Mouse (Mus musculus) myocyte (in vitro differentiated cells): ENCODE measurements around the gene Gm48551. TPM values are rescaled to one million over a fixed set of nuclear protein-coding genes. Genes with fewer than 3 reads are reported as not detected.

Source experiments
- H3K27me3 ChIP-seq: one replicate; pipeline ENCODE4 v1.6.1; 2011; ENCODE audit not compliant: control insufficient read depth, insufficient read depth, insufficient read length
- H3K36me3 ChIP-seq: one replicate; pipeline ENCODE4 v1.6.1; 2011; ENCODE audit not compliant: control insufficient read depth, insufficient read depth
- H3K4me2 ChIP-seq: one replicate; pipeline ENCODE4 v1.6.1; 2011; ENCODE audit warnings: low read depth, control low read depth
- H3K4me3 ChIP-seq: one replicate; pipeline ENCODE4 v1.5.1; 2011; ENCODE audit warnings: mild to moderate bottlenecking, control low read depth, moderate library complexity
- H3K79me2 ChIP-seq: one replicate; pipeline ENCODE4 v1.6.1; 2011; ENCODE audit not compliant: control insufficient read depth, insufficient read depth
- H3ac ChIP-seq: one replicate; pipeline ENCODE4 v1.6.1; 2011; ENCODE audit not compliant: control insufficient read depth, insufficient read length
- CEBPB ChIP-seq: IDR thresholded peaks from 2 replicates; pipeline ENCODE4 v1.6.1; 2011; ENCODE audit warnings: mild to moderate bottlenecking, moderate library complexity; ENCODE audit not compliant: poor library complexity, insufficient read depth, severe bottlenecking
- E2F4 ChIP-seq: IDR thresholded peaks from one replicate; pipeline ENCODE4 v1.6.1; 2011; ENCODE audit warnings: mild to moderate bottlenecking, control low read depth, moderate library complexity; ENCODE audit not compliant: insufficient read depth
- MAX ChIP-seq: IDR thresholded peaks from one replicate; pipeline ENCODE4 v1.6.1; 2011; ENCODE audit warnings: low read depth, mild to moderate bottlenecking, control low read depth
- MYOD1 ChIP-seq, 3 experiments: IDR thresholded peaks; one replicate each; pipeline ENCODE4 v1.6.1; 2011; ENCODE audit warnings: control low read depth in 2 of 3, low read depth in 2 of 3, mild to moderate bottlenecking in 2 of 3, moderate library complexity in 1 of 3; ENCODE audit not compliant: insufficient read length in 2 of 3, control insufficient read depth in 1 of 3
- MYOG ChIP-seq, 3 experiments: IDR thresholded peaks; one replicate each; pipeline ENCODE4 v1.6.1; 2011; ENCODE audit warnings: control low read depth in 2 of 3, low read depth in 2 of 3, mild to moderate bottlenecking in 2 of 3; ENCODE audit not compliant: insufficient read length in 2 of 3, control insufficient read depth in 1 of 3, insufficient read depth in 1 of 3
- POLR2A ChIP-seq: IDR thresholded peaks from one replicate; pipeline ENCODE4 v1.6.1; 2011; ENCODE audit warnings: low read depth, mild to moderate bottlenecking, control low read depth, moderate library complexity; ENCODE audit not compliant: insufficient read length
- POLR2AphosphoS2 ChIP-seq: IDR thresholded peaks from one replicate; pipeline ENCODE4 v1.6.1; 2011; ENCODE audit warnings: low read depth, control low read depth; ENCODE audit not compliant: insufficient read length
- REST ChIP-seq: IDR thresholded peaks from one replicate; pipeline ENCODE4 v1.6.1; 2011; ENCODE audit warnings: mild to moderate bottlenecking, control low read depth, moderate library complexity; ENCODE audit not compliant: insufficient read depth, insufficient read length
- SRF ChIP-seq: IDR thresholded peaks from one replicate; pipeline ENCODE4 v1.6.1; 2011; ENCODE audit warnings: low read depth; ENCODE audit not compliant: control insufficient read depth, insufficient read length
- TCF12 ChIP-seq: IDR thresholded peaks from one replicate; pipeline ENCODE4 v1.6.1; 2011; ENCODE audit warnings: mild to moderate bottlenecking, control low read depth; ENCODE audit not compliant: poor library complexity, insufficient read depth, severe bottlenecking
- TCF3 ChIP-seq: IDR thresholded peaks from one replicate; pipeline ENCODE4 v1.6.1; 2011; ENCODE audit warnings: low read depth, control low read depth; ENCODE audit not compliant: insufficient read length
- USF1 ChIP-seq: IDR thresholded peaks from one replicate; pipeline ENCODE4 v1.6.1; 2011; ENCODE audit warnings: low read depth, mild to moderate bottlenecking, control low read depth, moderate library complexity
- polyA plus RNA-seq: library from polyadenylated mRNA; unstranded; fragments of >200 nt; fragmentation: generic; extraction: Trizol; gene quantifications from one replicate; pipeline ENCODE4 v1.2.1, GENCODE M21; 2012; ENCODE audit warnings: missing spikeins

The Gm48551 gene
- polyA plus RNA-seq, result 1.7 TPM

DNA sequence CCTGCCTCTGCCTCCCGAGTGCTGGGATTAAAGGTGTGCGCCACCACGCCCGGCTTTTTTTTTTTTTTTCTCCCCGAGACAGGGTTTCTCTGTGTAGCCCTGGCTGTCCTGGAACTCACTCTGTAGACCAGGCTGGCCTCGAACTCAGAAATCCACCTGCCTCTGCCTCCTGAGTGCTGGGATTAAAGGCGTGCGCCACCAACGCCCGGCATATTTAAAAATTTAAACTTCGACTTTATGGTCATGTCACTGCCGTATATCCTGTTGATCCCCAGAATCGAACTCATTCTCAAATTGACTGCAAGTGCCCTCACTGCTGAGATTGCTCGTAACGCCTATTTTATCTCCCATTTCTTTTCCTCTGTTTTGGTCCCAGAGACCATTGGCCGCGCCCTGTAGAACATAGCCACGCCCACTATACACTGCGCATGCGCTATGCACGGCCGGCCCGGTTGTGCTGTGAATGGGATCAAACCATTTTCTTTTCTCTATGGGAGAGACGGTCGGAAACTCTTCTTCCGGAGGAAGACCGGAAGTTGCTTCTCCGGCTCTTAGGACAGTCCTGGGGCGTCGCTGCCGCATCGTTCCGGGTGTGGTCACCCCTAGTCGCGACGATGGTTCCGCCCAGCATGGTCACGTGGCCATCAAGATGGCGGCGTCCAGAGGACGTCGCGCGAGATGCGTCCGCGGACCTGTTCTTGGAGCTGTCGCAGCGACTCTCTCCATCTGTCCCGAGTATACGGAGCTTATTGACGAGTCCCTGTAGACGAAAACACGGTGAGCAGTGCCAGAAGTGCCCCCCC, at the start of gene Gm48551, which contains the start of gene Dohh:
Gene Gm48551, plus strand, starts transcription at position 665 of the 803 bp plus-strand sequence.
Gene Dohh, plus strand, starts transcription at position 627 of the 803 bp plus-strand sequence.
- peak within 1 kb of the TSS; percentile 95 for H3K4me3 ChIP-seq
- H3K27me3 ChIP-seq, result no peaks in the 10 kb centered on the region

DNA sequence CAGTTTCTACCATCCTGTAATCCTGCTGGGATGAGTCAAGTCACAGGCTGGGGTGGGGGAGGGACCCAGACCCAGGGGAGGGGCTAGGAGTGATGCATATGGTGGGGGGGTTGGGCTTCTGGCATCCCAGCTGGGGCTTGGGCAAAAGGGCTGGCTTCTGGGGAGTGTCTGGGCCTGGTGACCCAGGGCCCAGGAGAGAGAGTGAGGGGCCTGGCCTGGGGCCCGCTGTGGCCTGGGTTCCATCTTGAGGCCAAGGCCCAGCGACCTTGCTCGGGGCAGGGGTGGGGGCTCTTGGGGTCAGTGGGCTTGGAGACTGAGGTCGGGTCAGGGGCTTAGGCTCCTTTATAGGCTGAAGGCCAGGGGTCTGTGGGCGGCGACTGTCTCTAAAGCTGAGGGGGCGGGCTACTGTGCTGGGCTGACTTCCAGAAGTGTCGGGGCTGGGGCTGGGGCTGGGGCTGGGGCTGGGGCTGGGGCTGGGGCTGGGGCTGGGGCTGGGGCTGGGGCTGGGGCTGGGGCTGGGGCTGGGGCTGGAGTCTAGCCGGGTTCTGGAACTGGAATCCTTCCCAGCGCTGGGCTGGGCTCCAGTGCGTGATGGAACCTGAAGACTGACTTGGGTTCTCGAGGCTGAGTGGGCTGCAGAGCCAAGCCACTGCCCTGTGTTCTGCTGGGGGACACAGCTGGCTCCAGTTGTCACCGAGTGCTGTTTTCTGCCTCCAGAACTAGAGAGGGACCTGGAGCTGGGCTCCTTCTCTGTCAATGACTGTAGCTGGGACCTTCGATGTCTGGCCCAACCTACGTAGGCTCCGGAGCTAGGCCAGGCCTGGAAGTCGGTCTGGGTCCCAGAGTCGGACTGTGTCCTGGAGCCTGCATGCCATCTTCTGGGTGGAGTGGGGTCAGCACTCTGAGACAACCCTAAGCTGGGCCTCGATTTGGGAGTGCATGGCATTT, 48.6 kb upstream of the Gm48551 start:
- Histone ChIP-seq H3ac (no peak overlapping the region), H3K4me2 (no peak overlapping the region), H3K4me3 (no peak overlapping the region), H3K36me3 (no peaks in the 10 kb centered on the region), H3K79me2 (no peaks in the 10 kb centered on the region), H3K27me3 (no peaks in the 10 kb centered on the region)
- TF ChIP-seq MYOG (IDR thresholded peaks at IDR 0.05; ENCODE audit: control insufficient read depth in 1 of 3, insufficient read depth in 1 of 3, insufficient read length in 2 of 3, low read depth in 2 of 3), result peak in 1 of 3 experiments; percentile 45
- TF ChIP-seq USF1, result no peak
- no peak for TF ChIP-seq E2F4
- peak in 1 of 3 experiments; percentile 45 for TF ChIP-seq MYOD1 (IDR thresholded peaks at IDR 0.05; ENCODE audit: control insufficient read depth in 1 of 3, insufficient read length in 2 of 3, low read depth in 2 of 3)

More for the DNA sequence above, at the start of gene Gm48551, which contains the start of gene Dohh:
- Histone ChIP-seq H3K36me3 (peaks cover 12% of the 10 kb centered on the region), H3K4me2 (peak within 1 kb of the TSS; percentile 88), H3K79me2 (peaks cover 16% of the 10 kb centered on the region), H3ac (peak within 1 kb of the TSS; percentile 55)
- TF ChIP-seq MYOD1 (IDR thresholded peaks at IDR 0.05; ENCODE audit: control insufficient read depth in 1 of 3, insufficient read length in 2 of 3, low read depth in 2 of 3) (no peak), POLR2A (peak; percentile 87), MAX (no peak), MYOG (IDR thresholded peaks at IDR 0.05; ENCODE audit: control insufficient read depth in 1 of 3, insufficient read depth in 1 of 3, insufficient read length in 2 of 3, low read depth in 2 of 3) (peak in 1 of 3 experiments; percentile 35), USF1 (peak; percentile 99), TCF12 (no peak), CEBPB (no peak), SRF (peak; percentile 84), E2F4 (no peak), POLR2AphosphoS2 (peak; percentile 47), TCF3 (no peak), REST (peak; percentile 17)

- H3K4me2 ChIP-seq, result no peak overlapping the region
- no peak overlapping the region for H3K4me3 ChIP-seq
- H3K79me2 ChIP-seq, result no peaks in the 10 kb centered on the region
- no peak overlapping the region for H3ac ChIP-seq
- TF ChIP-seq SRF (no peak), CEBPB (no peak), MYOG (IDR thresholded peaks at IDR 0.05; ENCODE audit: control insufficient read depth in 1 of 3, insufficient read depth in 1 of 3, insufficient read length in 2 of 3, low read depth in 2 of 3) (peak; percentile 6 to 89 (median 38)), POLR2AphosphoS2 (no peak), TCF3 (no peak), E2F4 (no peak), USF1 (no peak), TCF12 (no peak), MYOD1 (IDR thresholded peaks at IDR 0.05; ENCODE audit: control insufficient read depth in 1 of 3, insufficient read length in 2 of 3, low read depth in 2 of 3) (peak in 1 of 3 experiments; percentile 55), POLR2A (no peak)
- no peaks in the 10 kb centered on the region for H3K27me3 ChIP-seq
- no peaks in the 10 kb centered on the region for H3K36me3 ChIP-seq
These were observed 47.7 kb upstream of the Gm48551 start for GRCm38 (mm10) chr10:81336558-81336957.

GRCm38 (mm10) chr10:81340551-81341332, 43.5 kb upstream of the Gm48551 start:
- TF ChIP-seq REST (no peak), SRF (no peak), MYOD1 (IDR thresholded peaks at IDR 0.05; ENCODE audit: control insufficient read depth in 1 of 3, insufficient read length in 2 of 3, low read depth in 2 of 3) (no peak), MAX (no peak), TCF12 (no peak)
- H3K4me3 ChIP-seq, result no peak overlapping the region
- peaks cover 12% of the 10 kb centered on the region for H3K27me3 ChIP-seq

More at GRCm38 (mm10) chr10:81340551-81341332, 43.5 kb upstream of the Gm48551 start:
- Histone ChIP-seq H3K36me3 (no peaks in the 10 kb centered on the region), H3ac (no peak overlapping the region), H3K79me2 (no peaks in the 10 kb centered on the region), H3K4me2 (no peak overlapping the region)
